Mouse (Mus musculus): ENCODE measurements at regions not wholly inside any gene's neighbourhood (a gene's known extent, or its start where the extent isn't known, plus 50 kb on each side); places are given as distances from the start of the nearest gene placed in this dataset.

- H3K4me3 ChIP-seq (replicated peaks; ENCODE audit: low read length) = no peak overlapping the region
- no peaks in the 10 kb centered on the region for H3K27me3 ChIP-seq (ENCODE audit: insufficient read depth, low read length)
- no peaks in the 10 kb centered on the region for H3K36me3 ChIP-seq (ENCODE audit: insufficient read depth, low read length)
- H3K4me1 ChIP-seq (replicated peaks; ENCODE audit: low read depth, low read length) = no peaks in the 10 kb centered on the region
- TF ChIP-seq NANOG (IDR thresholded peaks at IDR 0.05; ENCODE audit: borderline replicate concordance, low read length) = no peak
- TF ChIP-seq POU5F1 (IDR thresholded peaks at IDR 0.05; ENCODE audit: borderline replicate concordance, low read length) = no peak
- H3K9me3 ChIP-seq (ENCODE audit: low read length) = no peaks in the 10 kb centered on the region
Measured at GRCm38 (mm10) chr13:102122341-102122740, 354.3 kb upstream of the Pik3r1 start.

DNA sequence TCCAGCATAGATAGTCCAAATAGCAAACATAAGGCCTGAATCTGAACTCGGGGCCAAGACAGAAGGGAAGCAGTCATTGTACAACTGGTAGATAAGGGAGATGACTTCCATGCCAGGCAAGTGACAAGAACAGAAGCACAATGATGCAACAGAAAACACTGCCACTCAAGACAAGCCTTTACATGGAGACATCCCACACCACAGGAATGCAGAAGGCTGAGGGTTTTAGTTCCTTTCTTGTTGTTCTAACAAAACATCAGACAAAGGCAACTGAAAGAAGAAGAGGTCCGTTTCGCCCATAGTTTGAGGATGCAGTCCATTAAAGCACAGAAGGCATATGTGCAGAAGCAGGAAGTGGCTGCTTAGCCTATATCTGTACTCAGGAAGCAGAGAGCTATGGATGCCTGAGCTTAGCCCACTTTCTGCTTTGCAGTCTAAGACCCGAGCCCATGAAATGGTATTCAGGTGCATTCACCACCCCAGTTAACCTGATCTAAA is 360.0 kb upstream of the Pik3r1 start:
- no peaks in the 10 kb centered on the region for H3K36me3 ChIP-seq (ENCODE audit: insufficient read depth, low read length)
- H3K27me3 ChIP-seq (ENCODE audit: insufficient read depth, low read length) = no peaks in the 10 kb centered on the region
- TF ChIP-seq NANOG (IDR thresholded peaks at IDR 0.05; ENCODE audit: borderline replicate concordance, low read length) (no peak), CTCF (conservative IDR thresholded peaks at IDR 0.05; ENCODE audit: low read length) (no peak), POU5F1 (IDR thresholded peaks at IDR 0.05; ENCODE audit: borderline replicate concordance, low read length) (no peak)
- no peak overlapping the region for H3K4me3 ChIP-seq (replicated peaks; ENCODE audit: low read length)
- peaks cover 18% of the 10 kb centered on the region for H3K4me1 ChIP-seq (replicated peaks; ENCODE audit: low read depth, low read length)
- H3K9me3 ChIP-seq (ENCODE audit: low read length) = no peaks in the 10 kb centered on the region

GRCm38 (mm10) chr13:102131459-102131858 is 363.4 kb upstream of the Pik3r1 start:
- H3K4me3 ChIP-seq (replicated peaks; ENCODE audit: low read length) = no peak overlapping the region
- H3K36me3 ChIP-seq (ENCODE audit: insufficient read depth, low read length) = no peaks in the 10 kb centered on the region
- TF ChIP-seq CTCF (conservative IDR thresholded peaks at IDR 0.05; ENCODE audit: low read length) = no peak
- no peak for TF ChIP-seq NANOG (IDR thresholded peaks at IDR 0.05; ENCODE audit: borderline replicate concordance, low read length)
- TF ChIP-seq POU5F1 (IDR thresholded peaks at IDR 0.05; ENCODE audit: borderline replicate concordance, low read length) = no peak
- H3K9me3 ChIP-seq (ENCODE audit: low read length) = no peaks in the 10 kb centered on the region
- H3K4me1 ChIP-seq (replicated peaks; ENCODE audit: low read depth, low read length) = peaks cover 18% of the 10 kb centered on the region
- H3K27me3 ChIP-seq (ENCODE audit: insufficient read depth, low read length) = no peaks in the 10 kb centered on the region

DNA sequence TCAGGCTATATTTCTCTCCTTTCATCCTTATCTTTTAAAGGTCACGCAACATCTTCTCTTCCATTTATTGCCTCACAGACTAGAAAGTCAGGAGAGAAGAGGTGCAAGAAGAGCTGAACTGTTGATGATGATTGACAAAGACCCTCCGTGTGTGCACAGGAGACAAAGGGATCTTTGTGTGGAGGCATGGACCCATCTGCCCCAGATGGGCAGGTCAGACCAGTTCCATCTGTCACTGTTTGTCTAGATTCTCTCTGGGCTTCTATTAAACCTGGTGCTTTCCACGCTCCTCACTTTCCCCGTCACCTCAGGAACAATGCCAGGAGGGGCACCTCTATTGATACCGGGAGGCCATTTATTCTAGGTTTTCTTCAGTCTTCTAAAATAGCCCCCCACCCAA is 364.1 kb upstream of the Pik3r1 start:
- Histone ChIP-seq H3K9me3 (ENCODE audit: low read length) (no peaks in the 10 kb centered on the region), H3K4me3 (replicated peaks; ENCODE audit: low read length) (no peak overlapping the region), H3K36me3 (ENCODE audit: insufficient read depth, low read length) (no peaks in the 10 kb centered on the region), H3K27me3 (ENCODE audit: insufficient read depth, low read length) (no peaks in the 10 kb centered on the region), H3K4me1 (replicated peaks; ENCODE audit: low read depth, low read length) (peaks cover 18% of the 10 kb centered on the region)
- TF ChIP-seq CTCF (conservative IDR thresholded peaks at IDR 0.05; ENCODE audit: low read length) = no peak
- TF ChIP-seq NANOG (IDR thresholded peaks at IDR 0.05; ENCODE audit: borderline replicate concordance, low read length) = no peak
- no peak for TF ChIP-seq POU5F1 (IDR thresholded peaks at IDR 0.05; ENCODE audit: borderline replicate concordance, low read length)

GRCm38 (mm10) chr13:102132696-102133095 is 364.7 kb upstream of the Pik3r1 start:
- Histone ChIP-seq H3K4me1 (replicated peaks; ENCODE audit: low read depth, low read length) (peaks cover 18% of the 10 kb centered on the region), H3K4me3 (replicated peaks; ENCODE audit: low read length) (no peak overlapping the region), H3K36me3 (ENCODE audit: insufficient read depth, low read length) (no peaks in the 10 kb centered on the region), H3K27me3 (ENCODE audit: insufficient read depth, low read length) (no peaks in the 10 kb centered on the region), H3K9me3 (ENCODE audit: low read length) (no peaks in the 10 kb centered on the region)
- TF ChIP-seq CTCF (conservative IDR thresholded peaks at IDR 0.05; ENCODE audit: low read length) (no peak), NANOG (IDR thresholded peaks at IDR 0.05; ENCODE audit: borderline replicate concordance, low read length) (no peak), POU5F1 (IDR thresholded peaks at IDR 0.05; ENCODE audit: borderline replicate concordance, low read length) (no peak)

DNA sequence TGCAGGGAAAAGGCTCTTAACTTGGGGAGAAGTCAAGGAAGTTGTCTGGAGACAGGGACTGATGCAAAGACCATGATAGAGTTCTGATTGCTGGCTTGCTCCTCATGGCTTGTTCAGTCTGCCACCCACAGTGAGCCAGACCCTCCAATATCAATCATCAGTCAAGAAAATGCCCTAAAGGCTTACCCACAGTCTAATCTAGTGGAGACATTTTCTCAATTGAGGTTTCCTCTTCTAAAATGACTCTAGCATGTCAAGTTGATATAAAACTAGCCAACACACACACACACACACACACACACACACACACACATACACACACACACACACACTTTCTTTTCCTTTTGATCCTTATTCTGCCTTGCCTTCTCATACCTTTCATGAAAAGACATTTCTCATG is 367.2 kb upstream of the Pik3r1 start:
- H3K4me1 ChIP-seq (replicated peaks; ENCODE audit: low read depth, low read length) = peaks cover 18% of the 10 kb centered on the region
- TF ChIP-seq CTCF (conservative IDR thresholded peaks at IDR 0.05; ENCODE audit: low read length) (no peak), NANOG (IDR thresholded peaks at IDR 0.05; ENCODE audit: borderline replicate concordance, low read length) (no peak)
- H3K4me3 ChIP-seq (replicated peaks; ENCODE audit: low read length) = no peak overlapping the region
- no peaks in the 10 kb centered on the region for H3K36me3 ChIP-seq (ENCODE audit: insufficient read depth, low read length)
- no peaks in the 10 kb centered on the region for H3K9me3 ChIP-seq (ENCODE audit: low read length)
- no peaks in the 10 kb centered on the region for H3K27me3 ChIP-seq (ENCODE audit: insufficient read depth, low read length)

GRCm38 (mm10) chr13:102142986-102143385 is 375.0 kb upstream of the Pik3r1 start:
- Histone ChIP-seq H3K36me3 (ENCODE audit: insufficient read depth, low read length) (no peaks in the 10 kb centered on the region), H3K9me3 (ENCODE audit: low read length) (peaks cover 11% of the 10 kb centered on the region), H3K4me3 (replicated peaks; ENCODE audit: low read length) (no peak overlapping the region), H3K4me1 (replicated peaks; ENCODE audit: low read depth, low read length) (no peaks in the 10 kb centered on the region), H3K27me3 (ENCODE audit: insufficient read depth, low read length) (no peaks in the 10 kb centered on the region)
- TF ChIP-seq POU5F1 (IDR thresholded peaks at IDR 0.05; ENCODE audit: borderline replicate concordance, low read length) = no peak
- TF ChIP-seq NANOG (IDR thresholded peaks at IDR 0.05; ENCODE audit: borderline replicate concordance, low read length) = no peak
- TF ChIP-seq CTCF (conservative IDR thresholded peaks at IDR 0.05; ENCODE audit: low read length) = no peak

- TF ChIP-seq CTCF (conservative IDR thresholded peaks at IDR 0.05; ENCODE audit: low read length) (no peak), POU5F1 (IDR thresholded peaks at IDR 0.05; ENCODE audit: borderline replicate concordance, low read length) (no peak), NANOG (IDR thresholded peaks at IDR 0.05; ENCODE audit: borderline replicate concordance, low read length) (no peak)
- H3K36me3 ChIP-seq (ENCODE audit: insufficient read depth, low read length) = no peaks in the 10 kb centered on the region
- H3K9me3 ChIP-seq (ENCODE audit: low read length) = peaks cover 11% of the 10 kb centered on the region
- no peaks in the 10 kb centered on the region for H3K27me3 ChIP-seq (ENCODE audit: insufficient read depth, low read length)
- no peaks in the 10 kb centered on the region for H3K4me1 ChIP-seq (replicated peaks; ENCODE audit: low read depth, low read length)
- H3K4me3 ChIP-seq (replicated peaks; ENCODE audit: low read length) = no peak overlapping the region
Measured at GRCm38 (mm10) chr13:102143848-102144247, 375.8 kb upstream of the Pik3r1 start.

DNA sequence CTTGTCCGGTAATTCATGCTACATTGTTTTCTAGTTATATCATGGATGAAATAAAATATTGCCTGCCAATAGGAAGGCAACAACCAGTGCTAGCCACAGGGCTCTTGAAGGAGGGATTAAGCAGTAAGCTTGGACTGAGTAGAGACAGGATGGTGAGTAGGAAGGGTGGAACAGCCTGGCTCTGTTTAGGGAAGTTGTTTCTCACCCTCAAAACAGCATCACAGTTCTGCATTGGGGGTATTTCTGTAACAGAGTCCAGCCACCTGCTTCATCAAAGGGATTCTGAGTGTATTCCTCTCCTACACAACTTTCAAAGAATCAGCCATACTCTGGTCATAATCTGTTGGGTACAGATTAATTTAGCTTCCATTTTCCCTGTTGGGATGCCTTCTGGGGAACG is 380.0 kb upstream of the Pik3r1 start:
- TF ChIP-seq CTCF (conservative IDR thresholded peaks at IDR 0.05; ENCODE audit: low read length) (no peak), POU5F1 (IDR thresholded peaks at IDR 0.05; ENCODE audit: borderline replicate concordance, low read length) (no peak), NANOG (IDR thresholded peaks at IDR 0.05; ENCODE audit: borderline replicate concordance, low read length) (no peak)
- Histone ChIP-seq H3K9me3 (ENCODE audit: low read length) (peaks cover under 1% of the 10 kb centered on the region; the same call in 1 of the 2 replicates), H3K36me3 (ENCODE audit: insufficient read depth, low read length) (no peaks in the 10 kb centered on the region), H3K4me1 (replicated peaks; ENCODE audit: low read depth, low read length) (no peaks in the 10 kb centered on the region), H3K27me3 (ENCODE audit: insufficient read depth, low read length) (no peaks in the 10 kb centered on the region), H3K4me3 (replicated peaks; ENCODE audit: low read length) (no peak overlapping the region)

Measured in E14TG2a.4 (cell line).